Mouse (Mus musculus) thymus, postnatal 0 days (tissue): ENCODE measurements around the gene Fam241b. TPM values are rescaled to one million over a fixed set of nuclear protein-coding genes. Genes with fewer than 3 reads are reported as not detected.

ENCODE experiments used
- DNase-seq: peaks from one replicate; pipeline ENCODE4 v3.0.0-alpha.2; 2015; ENCODE audit warnings: low spot score
- polyA plus RNA-seq: library from polyadenylated mRNA; unstranded; fragments of >200 nt; fragmentation: Nextera tagmentation; extraction: Ambion mirVana; gene quantifications from 2 replicates; pipeline ENCODE4 v1.2.1, GENCODE M21; 2015

Gene Fam241b
- polyA plus RNA-seq, 1 experiment from 2014 or later: 12.6 TPM

DNA sequence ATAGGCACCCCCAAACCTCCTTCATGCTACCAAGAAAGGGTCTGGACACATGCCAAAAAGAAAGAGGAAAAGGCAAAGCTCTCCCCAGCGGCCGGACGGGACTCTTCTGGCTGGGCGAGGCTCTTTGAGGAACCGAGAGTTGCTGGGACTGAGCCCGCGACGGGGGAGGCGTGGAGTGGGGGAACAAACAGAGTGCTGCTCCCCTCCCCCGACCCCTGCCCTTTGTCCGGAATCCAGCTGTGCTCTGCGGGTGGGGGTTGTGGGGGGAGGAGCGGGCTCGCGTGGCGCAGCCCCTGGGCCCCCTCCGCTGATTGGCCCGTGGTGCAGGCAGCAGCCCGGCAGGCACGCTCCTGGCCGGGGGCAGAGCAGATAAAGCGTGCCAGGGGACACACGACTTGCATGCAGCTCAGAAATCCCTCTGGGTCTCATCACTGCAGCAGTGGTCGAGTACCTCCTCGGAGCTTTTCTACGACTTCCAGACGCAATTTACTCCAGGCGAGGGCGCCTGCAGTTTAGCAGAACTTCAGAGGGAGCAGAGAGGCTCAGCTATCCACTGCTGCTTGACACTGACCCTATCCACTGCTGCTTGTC is 10.9 kb downstream of the Fam241b start, which contains the start of gene Neurog3:
Gene Neurog3, plus strand, starts transcription at position 400 of the 591 bp plus-strand sequence.
- DNase-seq: no peak

DNA sequence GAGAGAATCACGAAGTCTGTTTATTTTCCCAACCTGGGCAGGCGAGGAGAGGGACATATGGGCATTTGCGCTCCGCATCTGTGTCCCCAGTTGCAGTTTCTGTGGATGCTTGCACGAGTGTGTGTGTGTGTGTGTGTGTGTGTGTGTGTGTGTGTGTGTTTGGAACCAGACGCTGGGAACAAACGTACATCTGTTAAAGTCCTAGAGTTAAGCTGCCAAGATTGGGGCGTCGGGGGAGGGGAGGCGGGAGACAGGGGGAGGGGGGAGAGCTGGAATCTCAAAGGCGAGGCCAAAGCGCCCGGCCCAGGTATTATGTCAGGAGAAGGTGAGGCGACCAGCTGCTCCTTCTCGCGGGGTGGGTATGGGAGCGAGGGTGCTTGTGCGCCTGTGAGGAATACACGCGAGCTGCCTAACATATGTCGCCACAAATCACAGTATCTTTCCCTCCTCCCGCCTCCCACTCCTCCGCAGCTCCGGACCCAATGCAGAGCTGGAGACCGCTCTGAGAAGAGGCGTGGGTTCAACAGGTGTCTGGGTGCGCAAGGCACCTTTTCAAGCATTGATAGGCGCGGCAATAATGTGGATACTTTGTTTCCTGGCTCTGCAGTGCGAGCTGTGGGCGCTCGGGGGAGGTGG is 15.3 kb downstream of the Fam241b start:
- no peak for DNase-seq

DNA sequence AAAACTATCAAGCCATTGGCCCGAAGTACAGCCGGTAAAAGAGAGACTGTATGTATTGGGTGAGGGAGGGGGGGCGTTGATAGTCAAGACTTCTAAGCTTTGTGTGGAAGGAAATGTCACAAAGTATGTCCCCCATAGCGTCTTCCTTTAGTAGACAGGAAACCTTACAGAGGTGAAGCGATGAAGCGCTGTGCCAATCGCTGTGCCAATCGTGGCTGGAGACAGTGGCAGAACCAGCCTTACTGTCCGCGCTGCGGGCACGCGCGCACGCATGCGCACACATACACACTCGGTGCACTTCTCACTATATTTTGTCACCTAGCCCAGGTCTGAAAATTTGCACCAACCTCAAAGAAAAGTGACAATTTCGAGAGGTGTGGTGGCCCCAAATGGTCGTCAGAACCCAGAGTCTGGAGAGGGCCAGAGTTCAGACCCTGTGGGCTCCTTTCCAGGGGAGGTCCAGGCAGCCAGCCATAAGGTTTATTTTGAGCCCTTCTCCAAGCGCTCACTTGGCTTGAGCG is 15.9 kb downstream of the Fam241b start:
- no peak for DNase-seq

DNA sequence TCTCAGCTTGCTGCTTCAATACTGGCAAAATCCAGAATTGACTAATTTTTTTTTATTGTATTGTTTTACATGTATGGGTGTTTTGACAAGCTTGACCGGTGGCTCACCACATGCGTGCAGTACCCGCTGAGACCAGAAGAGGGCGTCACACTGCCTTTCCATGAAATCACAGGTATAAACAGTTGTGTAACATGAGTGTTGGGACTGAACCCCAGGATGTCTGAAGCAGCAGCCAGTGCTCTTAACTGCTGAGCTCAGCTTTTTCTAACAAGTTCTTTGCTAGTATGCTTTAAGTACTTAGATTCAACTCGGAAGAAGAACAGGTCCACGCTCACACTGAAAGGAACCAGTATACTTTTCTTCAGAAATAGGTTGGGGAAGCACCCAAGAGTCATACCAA is 16.6 kb downstream of the Fam241b start:
- no peak for DNase-seq

DNA sequence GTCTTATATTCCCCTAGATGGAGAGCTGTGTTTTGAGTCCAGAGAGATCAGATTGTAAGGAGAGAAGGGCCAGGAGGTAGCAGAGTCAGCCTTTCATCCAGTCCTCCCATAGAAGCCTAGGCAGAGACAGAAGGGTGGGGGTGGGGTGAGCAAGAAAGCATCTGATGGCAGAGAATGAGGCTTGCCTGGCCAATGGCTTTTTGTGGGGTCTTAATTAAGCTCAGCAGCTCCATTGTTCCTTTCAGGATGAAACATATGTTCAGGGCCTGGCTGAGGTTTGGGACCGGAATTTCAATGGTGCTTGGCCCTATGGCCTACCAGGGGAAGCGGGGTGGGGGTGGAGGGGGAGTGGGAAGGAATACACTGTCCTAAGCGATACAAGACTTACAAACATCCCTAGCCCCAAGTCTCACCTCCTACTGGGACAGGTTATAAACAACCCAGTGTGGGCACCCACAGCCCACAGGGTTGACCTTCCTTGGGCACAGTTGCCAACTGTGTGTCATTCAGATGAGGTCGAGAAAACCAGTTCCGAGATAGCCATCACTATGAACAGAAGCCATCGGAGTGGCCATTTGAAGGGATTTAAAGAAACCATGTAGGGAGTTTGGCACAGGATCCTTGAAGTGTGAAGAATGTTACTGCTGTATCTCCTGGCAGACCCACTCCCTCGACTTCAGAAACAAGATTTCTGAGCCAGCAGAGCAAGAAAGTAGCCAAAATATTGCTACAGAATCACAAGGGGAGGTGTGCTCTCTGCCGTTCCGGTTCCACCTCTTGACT is 29.7 kb downstream of the Fam241b start:
- no peak for DNase-seq

DNA sequence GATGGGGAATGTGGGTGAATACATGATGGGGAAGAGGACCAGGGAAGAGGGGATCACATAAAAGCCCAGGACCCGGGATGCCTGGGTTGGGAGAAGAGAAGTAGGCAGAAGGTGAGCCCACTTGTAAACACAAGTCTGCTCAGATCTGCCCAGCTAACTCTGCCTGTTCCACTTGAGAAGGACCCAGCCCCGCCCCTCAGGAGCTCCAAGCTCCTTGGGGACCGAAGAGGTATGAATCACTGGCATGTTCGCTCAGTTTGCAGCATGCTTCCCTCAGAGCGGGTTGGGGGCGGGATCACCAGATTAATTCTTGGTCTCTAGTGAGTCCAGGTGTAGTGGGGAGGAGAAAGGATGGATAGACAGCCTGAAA is 32.5 kb downstream of the Fam241b start:
- no peak for DNase-seq

DNA sequence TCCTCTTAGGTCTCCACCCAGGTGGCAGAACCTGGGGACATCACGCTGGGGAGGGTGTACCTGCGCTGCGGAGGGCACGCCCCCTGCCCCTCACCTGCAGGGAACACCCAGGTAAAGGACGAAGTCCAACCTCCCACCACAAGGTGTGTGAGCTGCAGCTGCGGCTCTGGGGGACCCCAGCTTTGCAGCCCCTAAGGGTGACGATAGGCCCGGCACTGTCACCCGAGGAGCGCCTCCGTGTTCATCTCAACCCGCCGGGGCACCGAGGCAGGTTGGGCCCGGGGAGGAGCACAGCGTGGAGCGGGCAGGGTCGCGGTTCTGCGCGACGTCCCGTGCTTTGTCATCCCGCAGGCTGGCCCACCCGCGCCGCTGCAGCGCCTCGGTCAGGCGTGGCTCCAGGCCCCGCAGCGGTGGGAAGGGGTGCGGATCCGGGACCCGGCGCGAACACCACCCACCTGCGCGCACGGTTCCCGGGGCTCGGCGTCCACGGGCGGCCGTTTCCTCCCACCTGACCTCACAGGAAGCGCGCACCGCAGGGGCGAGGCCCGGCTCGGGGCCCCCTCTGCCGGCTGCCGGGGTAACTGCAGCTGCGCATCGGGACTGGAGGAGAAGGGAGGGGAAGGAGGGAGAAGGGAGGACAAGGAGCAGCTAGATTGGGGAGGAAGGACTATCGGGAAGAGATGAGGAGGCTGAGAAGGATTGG is 33.1 kb downstream of the Fam241b start:
- peak; percentile 70 for DNase-seq

DNA sequence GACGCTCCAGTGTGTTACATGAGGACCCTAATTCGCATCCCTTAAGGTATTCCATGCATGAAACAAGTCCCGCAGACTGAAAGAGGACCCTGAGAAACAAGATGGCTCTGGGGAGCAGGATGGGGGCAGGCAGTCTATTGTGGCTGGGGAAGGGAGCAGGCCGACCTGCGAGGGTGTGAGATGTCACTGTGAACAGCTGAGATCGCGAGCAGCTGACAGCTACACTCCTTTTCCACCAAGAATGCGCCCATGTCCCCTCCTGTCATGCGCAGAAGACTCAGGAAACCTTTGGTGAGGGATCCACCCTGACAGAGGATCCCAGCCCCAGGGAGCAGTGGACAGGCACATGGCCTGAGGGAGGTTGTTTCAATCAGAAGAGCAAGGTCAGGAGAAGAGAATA is 36.7 kb downstream of the Fam241b start:
- no peak for DNase-seq

DNA sequence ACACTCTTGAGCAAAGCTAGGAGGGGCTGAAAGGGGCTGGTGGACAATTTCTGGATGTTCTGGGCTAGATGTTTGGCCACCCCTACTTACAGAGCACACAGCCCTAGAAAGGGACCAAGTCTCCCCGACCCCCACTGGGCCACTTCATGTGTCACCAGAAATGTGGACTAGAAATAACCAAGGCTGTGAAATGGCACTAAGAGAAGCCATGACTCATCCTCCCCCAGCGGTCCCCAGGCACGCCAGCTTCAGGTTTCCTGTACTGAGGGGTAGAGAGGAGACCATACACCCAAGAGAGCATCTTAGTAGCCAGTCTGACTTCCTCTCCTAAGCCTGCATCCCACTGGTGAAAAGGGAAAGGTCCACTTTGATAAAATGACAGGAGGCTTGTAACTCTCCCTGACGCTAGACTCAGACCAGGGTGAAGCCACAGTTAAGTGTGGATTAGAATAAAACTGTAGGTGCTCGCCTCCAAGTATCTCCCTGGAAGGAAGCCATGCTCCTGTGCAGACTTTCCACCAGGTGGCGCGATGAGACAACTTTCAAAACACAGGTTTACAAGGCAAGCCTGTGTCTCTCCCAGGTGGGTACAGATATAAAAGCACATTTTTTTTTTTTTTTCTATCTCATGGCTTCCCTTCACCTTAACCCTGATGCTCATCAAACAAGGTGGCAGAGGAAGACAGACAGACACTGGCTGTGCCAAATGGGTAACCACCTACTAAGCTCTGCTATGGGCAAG is 38.7 kb downstream of the Fam241b start:
- DNase-seq: peak; percentile 68

DNA sequence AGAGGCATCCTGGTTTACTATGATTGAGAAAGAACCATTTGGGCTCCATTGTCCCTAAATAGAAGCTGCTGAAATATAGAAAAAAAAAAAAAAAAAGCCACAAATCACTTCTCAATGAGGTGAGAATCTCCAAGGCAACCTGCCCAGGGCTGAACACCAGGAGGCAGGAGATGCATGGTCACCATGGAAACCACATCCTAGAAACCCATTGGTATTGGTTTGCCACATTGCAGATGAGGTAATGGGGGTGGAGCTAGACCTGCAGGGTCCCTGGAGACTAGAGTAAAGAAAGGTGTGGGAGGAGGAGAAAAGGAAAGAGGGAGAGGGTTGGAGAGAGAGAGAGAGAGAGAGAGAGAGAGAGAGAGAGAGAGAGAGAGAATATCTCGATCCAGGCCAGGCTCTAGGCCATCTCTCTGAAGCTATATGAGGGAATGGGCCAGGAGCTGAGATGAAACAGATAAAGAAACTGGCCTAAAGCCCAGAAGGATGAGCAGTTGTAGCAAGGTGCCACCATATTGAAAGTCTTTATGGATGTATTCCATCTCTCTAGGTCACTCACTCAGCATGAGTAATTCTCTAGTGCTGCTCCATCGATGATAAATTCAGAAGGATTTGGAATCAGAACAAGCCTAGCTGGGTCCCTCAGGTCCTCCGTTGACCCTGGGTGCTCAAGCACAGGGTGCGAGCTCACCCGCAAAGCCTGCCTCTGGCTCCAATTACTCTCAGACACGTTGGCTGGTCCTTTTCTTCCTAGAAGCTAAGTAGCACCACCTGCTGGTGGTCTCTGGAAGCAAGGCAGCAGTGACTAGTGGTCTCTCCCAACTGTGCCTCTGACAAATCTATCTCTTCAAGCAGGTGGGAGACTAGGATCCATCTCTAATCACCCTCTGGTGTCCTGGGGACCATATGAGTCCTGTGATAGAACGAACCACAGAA is 41.9 kb downstream of the Fam241b start:
- peak; percentile 60 for DNase-seq

DNA sequence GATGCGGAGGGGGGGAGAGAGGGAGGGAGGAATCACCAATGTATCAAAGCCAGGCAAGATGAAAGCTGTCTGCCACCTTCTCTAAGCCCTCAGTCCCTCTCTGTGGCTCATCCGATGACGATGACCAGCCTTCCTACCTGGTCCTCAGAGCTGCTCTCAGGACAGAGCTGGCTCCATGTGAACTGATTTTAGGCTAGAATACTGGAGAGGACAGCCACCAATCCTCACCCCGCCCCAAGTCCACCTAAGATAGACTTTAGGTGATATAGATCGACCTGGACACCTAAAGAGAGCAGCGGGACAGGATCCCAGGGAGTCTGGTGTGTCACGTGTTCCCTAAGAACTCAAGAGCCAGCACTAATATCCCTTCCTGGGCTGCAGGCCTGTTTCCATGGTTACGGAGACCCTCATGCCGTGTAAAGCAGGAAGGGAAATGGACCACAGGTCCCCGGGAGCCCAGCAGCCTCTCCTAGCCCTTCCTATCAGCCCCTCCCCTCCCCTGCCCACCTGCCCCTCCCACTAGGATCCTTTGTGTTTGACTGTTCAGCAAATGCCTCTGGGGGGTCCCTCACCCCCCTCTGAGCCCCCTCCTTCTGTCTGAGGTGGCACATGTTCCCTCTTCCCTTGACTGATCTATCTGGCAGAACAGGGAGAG is 43.8 kb downstream of the Fam241b start:
- DNase-seq: no peak

DNA sequence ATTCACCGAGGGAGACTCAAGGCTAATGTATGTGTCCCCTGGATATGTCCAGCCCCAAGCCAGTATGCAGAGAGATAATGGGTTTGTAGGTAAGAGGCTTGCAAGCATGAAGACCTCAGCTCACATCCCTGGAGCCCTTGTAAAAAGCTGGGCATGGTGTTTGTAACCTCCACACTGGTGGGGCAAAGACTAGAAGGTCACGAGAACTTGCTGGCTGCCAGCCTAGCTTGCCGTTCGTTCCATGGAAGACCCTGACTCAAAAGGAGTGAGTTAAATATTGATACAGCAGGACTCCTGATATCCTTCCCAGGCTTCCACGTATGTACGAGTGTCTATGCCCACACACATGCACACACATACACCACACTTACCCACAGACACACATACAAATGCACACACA is 49.3 kb downstream of the Fam241b start:
- DNase-seq: no peak

DNA sequence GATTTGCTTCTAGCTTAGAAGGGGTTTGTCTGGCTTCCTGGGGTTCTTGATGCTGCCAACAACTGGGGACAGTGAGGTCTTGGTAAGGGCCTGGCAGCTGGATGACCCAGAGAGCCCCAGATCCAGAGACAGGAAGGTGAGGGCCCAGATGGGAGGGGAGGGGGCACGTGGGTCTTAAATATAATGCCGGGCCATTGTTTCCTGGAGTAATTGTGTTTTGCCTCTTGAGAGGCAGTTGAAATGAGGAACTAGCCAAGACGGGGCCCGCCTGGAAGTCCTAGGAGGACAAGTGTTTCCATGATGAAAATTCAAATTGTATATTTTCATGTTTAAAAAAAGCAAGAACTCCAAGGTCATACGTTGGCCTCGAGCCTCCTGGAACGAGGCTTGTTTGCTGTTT is 49.8 kb downstream of the Fam241b start:
- DNase-seq: no peak

DNA sequence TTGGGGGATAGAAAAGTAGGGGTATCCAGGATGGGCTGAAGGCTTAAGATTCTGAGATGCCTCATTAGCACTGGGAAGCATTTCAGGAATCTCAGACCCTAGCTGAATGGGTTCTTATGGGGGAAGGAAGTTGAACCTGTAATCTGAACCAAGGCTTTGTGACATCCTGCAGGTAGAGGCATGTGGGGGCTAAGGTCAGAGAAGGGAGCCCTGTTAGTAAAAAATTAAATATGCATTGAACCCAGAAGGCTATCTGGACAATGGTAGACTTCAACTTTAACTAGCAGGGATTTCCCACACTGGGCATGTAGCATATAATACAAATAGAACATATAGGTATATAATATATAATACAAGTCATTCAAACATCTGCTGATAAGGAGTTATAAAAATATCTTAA is 54.2 kb downstream of the Fam241b start:
- no peak for DNase-seq

DNA sequence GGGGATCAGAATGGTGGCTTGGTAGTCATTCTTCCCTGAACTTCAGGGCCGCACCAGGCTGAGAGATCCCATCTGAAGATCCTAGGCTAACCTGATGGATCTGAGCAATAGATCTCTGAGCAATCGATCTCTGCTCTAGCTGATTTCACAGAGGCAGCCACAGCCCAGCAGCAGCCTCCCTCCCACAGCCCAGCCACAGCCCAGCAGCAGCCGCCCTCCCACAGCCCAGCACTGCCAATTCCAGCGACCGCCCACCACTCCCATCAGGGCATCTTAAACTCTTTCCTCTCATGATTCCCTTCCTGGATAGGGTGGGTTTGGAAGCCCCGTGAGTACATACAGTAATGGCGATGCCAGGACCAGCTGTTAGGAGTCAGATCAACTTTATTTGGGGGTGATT is 54.6 kb downstream of the Fam241b start:
- DNase-seq: no peak

DNA sequence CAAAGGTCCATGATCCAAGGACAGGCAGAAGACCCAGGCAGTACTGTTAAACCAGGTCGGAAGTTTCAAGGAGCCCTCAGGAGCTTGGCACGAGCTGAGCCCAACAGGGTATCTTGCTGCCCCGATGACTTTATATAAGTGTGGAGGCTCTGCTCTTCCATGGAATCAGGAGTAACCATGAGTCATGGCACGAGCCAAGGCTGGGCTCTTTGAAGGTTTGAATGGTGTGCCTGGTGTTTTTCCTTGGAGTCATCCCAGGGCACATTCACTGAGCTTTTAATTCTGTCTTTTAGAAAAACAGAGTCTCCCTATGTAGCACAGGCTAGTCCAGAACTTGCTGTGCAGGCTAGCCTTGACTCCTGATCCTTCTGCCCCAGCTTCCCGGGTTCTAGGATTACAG is 55.3 kb downstream of the Fam241b start:
- no peak for DNase-seq

DNA sequence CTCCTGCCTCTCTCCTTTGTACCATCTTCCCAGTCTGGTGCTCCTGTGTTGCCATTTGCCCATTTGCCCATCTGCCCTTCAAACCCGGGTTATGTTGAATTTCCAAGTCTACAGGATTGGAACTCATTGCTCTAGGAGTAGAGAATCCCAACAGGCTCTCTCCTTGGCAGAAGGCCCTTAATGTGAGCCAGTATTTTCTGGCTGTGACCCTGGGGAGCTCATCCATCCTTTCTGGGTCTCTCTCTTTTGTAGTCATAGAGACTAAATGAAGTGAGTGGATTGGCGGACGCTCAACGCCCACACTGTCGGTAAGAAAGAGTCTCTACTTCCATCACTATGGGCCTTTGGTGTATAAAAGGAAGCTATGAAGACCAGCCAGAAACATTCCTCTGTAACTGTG is 56.9 kb downstream of the Fam241b start:
- no peak for DNase-seq

DNA sequence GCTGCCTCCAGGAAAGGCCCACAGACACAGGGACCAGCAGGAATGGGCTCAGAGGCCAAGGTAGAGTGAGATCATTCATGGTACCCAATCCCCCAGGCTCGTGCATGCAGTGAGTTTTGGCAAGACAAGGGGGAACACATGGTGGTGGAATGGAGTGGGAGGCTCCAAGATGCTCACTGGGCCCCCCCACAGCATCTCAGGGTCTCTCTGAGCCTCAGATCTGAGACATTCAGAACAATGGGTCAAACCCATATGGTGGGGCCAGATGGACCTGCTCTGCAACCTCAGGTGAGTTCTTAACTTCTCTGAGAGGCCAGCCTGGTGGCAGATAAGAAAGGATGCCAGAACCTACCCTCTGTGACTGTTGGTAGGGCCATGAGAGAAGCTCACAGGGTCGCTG is 57.7 kb downstream of the Fam241b start:
- DNase-seq: no peak
